Mouse (Mus musculus) myocyte (in vitro differentiated cells): ENCODE measurements around the gene Cnp. TPM values are rescaled to one million over a fixed set of nuclear protein-coding genes. Genes with fewer than 3 reads are reported as not detected.
A peak's percentile ranks its signal among the peaks of the same experiment; 100 is the strongest.

Experiments used
- H3K27me3 ChIP-seq: one replicate; pipeline ENCODE4 v1.6.1; 2011; ENCODE audit not compliant: control insufficient read depth, insufficient read depth, insufficient read length
- H3K36me3 ChIP-seq: one replicate; pipeline ENCODE4 v1.6.1; 2011; ENCODE audit not compliant: control insufficient read depth, insufficient read depth
- H3K4me2 ChIP-seq: one replicate; pipeline ENCODE4 v1.6.1; 2011; ENCODE audit warnings: low read depth, control low read depth
- H3K4me3 ChIP-seq: one replicate; pipeline ENCODE4 v1.5.1; 2011; ENCODE audit warnings: mild to moderate bottlenecking, control low read depth, moderate library complexity
- H3K79me2 ChIP-seq: one replicate; pipeline ENCODE4 v1.6.1; 2011; ENCODE audit not compliant: control insufficient read depth, insufficient read depth
- H3ac ChIP-seq: one replicate; pipeline ENCODE4 v1.6.1; 2011; ENCODE audit not compliant: control insufficient read depth, insufficient read length
- CEBPB ChIP-seq: IDR thresholded peaks from 2 replicates; pipeline ENCODE4 v1.6.1; 2011; ENCODE audit warnings: mild to moderate bottlenecking, moderate library complexity; ENCODE audit not compliant: poor library complexity, insufficient read depth, severe bottlenecking
- E2F4 ChIP-seq: IDR thresholded peaks from one replicate; pipeline ENCODE4 v1.6.1; 2011; ENCODE audit warnings: mild to moderate bottlenecking, control low read depth, moderate library complexity; ENCODE audit not compliant: insufficient read depth
- MAX ChIP-seq: IDR thresholded peaks from one replicate; pipeline ENCODE4 v1.6.1; 2011; ENCODE audit warnings: low read depth, mild to moderate bottlenecking, control low read depth
- MYOD1 ChIP-seq, 3 experiments: IDR thresholded peaks; one replicate each; pipeline ENCODE4 v1.6.1; 2011; ENCODE audit warnings: control low read depth in 2 of 3, low read depth in 2 of 3, mild to moderate bottlenecking in 2 of 3, moderate library complexity in 1 of 3; ENCODE audit not compliant: insufficient read length in 2 of 3, control insufficient read depth in 1 of 3
- MYOG ChIP-seq, 3 experiments: IDR thresholded peaks; one replicate each; pipeline ENCODE4 v1.6.1; 2011; ENCODE audit warnings: control low read depth in 2 of 3, low read depth in 2 of 3, mild to moderate bottlenecking in 2 of 3; ENCODE audit not compliant: insufficient read length in 2 of 3, control insufficient read depth in 1 of 3, insufficient read depth in 1 of 3
- POLR2A ChIP-seq: IDR thresholded peaks from one replicate; pipeline ENCODE4 v1.6.1; 2011; ENCODE audit warnings: low read depth, mild to moderate bottlenecking, control low read depth, moderate library complexity; ENCODE audit not compliant: insufficient read length
- POLR2AphosphoS2 ChIP-seq: IDR thresholded peaks from one replicate; pipeline ENCODE4 v1.6.1; 2011; ENCODE audit warnings: low read depth, control low read depth; ENCODE audit not compliant: insufficient read length
- REST ChIP-seq: IDR thresholded peaks from one replicate; pipeline ENCODE4 v1.6.1; 2011; ENCODE audit warnings: mild to moderate bottlenecking, control low read depth, moderate library complexity; ENCODE audit not compliant: insufficient read depth, insufficient read length
- SRF ChIP-seq: IDR thresholded peaks from one replicate; pipeline ENCODE4 v1.6.1; 2011; ENCODE audit warnings: low read depth; ENCODE audit not compliant: control insufficient read depth, insufficient read length
- TCF12 ChIP-seq: IDR thresholded peaks from one replicate; pipeline ENCODE4 v1.6.1; 2011; ENCODE audit warnings: mild to moderate bottlenecking, control low read depth; ENCODE audit not compliant: poor library complexity, insufficient read depth, severe bottlenecking
- TCF3 ChIP-seq: IDR thresholded peaks from one replicate; pipeline ENCODE4 v1.6.1; 2011; ENCODE audit warnings: low read depth, control low read depth; ENCODE audit not compliant: insufficient read length
- USF1 ChIP-seq: IDR thresholded peaks from one replicate; pipeline ENCODE4 v1.6.1; 2011; ENCODE audit warnings: low read depth, mild to moderate bottlenecking, control low read depth, moderate library complexity
- polyA plus RNA-seq: library from polyadenylated mRNA; unstranded; fragments of >200 nt; fragmentation: generic; extraction: Trizol; gene quantifications from one replicate; pipeline ENCODE4 v1.2.1, GENCODE M21; 2012; ENCODE audit warnings: missing spikeins

Gene Cnp
- polyA plus RNA-seq, 1 experiment, result 18.5 TPM

DNA sequence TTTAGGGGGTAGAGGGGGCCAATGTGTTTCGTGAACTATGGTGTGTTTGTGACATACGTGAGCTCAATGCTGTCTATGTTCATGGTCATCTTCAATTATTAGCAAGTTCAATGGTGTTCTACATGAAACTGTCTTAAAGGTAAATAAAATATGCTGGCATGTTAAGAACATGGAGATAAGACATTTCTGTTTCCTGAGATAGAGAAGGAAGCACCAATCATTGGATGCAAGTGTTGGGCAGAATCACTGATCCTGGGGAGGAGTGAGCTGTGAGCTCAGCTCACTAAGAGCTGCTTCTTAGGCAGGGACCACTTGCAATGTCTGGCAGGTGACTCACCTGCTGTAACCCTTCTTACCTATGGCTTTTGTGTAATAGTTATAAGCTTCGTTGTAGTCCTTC is 26.7 kb downstream of the Cnp start:
- Histone ChIP-seq H3ac (no peak overlapping the region), H3K4me3 (no peak overlapping the region), H3K27me3 (no peaks in the 10 kb centered on the region), H3K36me3 (peaks cover 50% of the 10 kb centered on the region), H3K79me2 (peaks cover 60% of the 10 kb centered on the region), H3K4me2 (no peak overlapping the region)
- TF ChIP-seq CEBPB (no peak), USF1 (no peak), SRF (no peak)

DNA sequence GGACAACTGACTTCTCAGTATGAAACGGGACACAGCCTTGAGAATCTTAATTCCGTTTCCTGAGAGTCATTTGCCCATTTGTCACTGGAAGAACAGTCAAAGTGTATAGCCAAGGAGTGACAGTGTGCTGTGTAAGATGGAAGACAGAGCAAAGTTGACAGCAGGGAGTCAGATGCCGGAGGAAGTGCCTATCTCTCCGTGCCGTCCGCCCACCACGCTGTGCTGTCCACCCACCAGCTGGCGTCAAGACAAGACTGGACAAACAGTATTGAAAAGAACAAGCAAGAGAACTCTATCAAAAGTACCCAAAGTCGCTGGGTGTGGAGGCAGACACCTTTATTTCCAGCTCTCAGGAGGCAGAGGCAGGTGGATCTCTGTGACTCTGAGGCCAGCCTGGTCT is 28.5 kb downstream of the Cnp start:
- no peak overlapping the region for H3K4me3 ChIP-seq
- H3K36me3 ChIP-seq, result peaks cover 34% of the 10 kb centered on the region
- no peaks in the 10 kb centered on the region for H3K27me3 ChIP-seq
- TF ChIP-seq TCF12, result no peak
- TF ChIP-seq USF1, result no peak
- TF ChIP-seq POLR2A, result no peak
- TF ChIP-seq SRF, result no peak
- no peak for TF ChIP-seq MAX
- no peak for TF ChIP-seq REST
- TF ChIP-seq CEBPB, result no peak
- H3K79me2 ChIP-seq, result peaks cover 78% of the 10 kb centered on the region
- H3K4me2 ChIP-seq, result no peak overlapping the region
- no peak overlapping the region for H3ac ChIP-seq

DNA sequence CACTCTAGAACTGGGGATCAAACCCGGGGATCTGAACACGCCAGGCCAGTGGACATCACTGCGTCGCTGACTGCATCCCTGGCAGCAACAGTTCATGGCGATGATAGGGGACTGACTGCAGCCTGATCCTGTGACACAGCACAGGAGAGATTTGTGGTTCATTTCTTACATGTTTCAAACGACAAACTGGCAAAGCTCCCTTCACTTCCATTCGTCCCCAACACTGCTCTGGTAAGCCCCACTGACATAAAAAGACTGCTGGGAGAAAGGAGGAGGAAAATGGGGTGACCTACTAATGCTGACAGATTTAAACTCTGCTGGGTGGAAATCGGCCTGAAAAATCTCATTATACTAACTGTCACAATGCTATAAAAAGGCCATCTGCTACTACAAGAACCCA is 29.1 kb downstream of the Cnp start:
- no peak overlapping the region for H3K4me3 ChIP-seq
- TF ChIP-seq SRF, result no peak
- no peak for TF ChIP-seq CEBPB
- no peak for TF ChIP-seq REST
- TF ChIP-seq TCF12, result no peak
- TF ChIP-seq E2F4, result no peak
- no peak for TF ChIP-seq POLR2AphosphoS2
- no peak for TF ChIP-seq TCF3
- no peak for TF ChIP-seq MYOD1 (IDR thresholded peaks at IDR 0.05; ENCODE audit: control insufficient read depth in 1 of 3, insufficient read length in 2 of 3, low read depth in 2 of 3)
- no peak for TF ChIP-seq MAX
- no peak for TF ChIP-seq POLR2A
- no peak for TF ChIP-seq MYOG (IDR thresholded peaks at IDR 0.05; ENCODE audit: control insufficient read depth in 1 of 3, insufficient read depth in 1 of 3, insufficient read length in 2 of 3, low read depth in 2 of 3)
- TF ChIP-seq USF1, result no peak
- peaks cover 34% of the 10 kb centered on the region for H3K36me3 ChIP-seq

DNA sequence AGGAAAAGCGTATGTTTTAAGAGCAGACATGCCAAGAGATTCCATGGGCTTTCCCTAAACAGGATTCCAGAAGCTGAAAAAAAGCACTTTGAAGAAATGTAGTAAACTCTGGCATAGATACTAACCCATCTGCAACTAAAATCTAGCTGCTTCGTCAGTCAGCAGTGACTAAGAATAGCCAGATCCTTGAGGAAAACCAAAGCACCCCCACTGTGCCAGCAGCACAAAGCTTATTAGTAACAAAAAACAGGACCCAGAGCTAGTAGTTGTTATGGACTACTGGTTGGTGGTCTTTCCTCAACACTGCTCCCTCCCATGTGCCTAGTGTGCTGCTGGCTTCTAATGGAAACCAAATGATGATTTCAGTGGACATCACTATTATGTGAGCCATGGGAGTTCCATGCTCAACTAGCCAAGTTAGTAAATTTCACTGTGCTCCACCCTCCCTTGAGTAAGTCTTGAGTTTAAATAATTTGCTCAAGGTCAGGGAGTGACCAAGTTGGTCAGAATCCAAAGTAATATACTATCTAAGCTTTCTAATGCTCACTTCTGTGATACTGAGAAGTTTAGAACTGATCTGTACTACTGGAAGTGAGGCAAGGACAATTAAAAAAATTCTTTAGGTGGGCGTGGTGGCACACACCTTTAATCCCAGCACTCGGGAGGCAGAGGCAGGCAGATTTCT is 29.8 kb downstream of the Cnp start:
- Histone ChIP-seq H3K36me3 (peaks cover 28% of the 10 kb centered on the region), H3K27me3 (no peaks in the 10 kb centered on the region), H3K79me2 (peaks cover 91% of the 10 kb centered on the region), H3K4me2 (peak overlapping the region; percentile 18), H3ac (no peak overlapping the region), H3K4me3 (no peak overlapping the region)
- TF ChIP-seq POLR2AphosphoS2 (no peak), POLR2A (no peak), E2F4 (no peak), MAX (no peak), TCF3 (no peak), TCF12 (no peak), MYOG (IDR thresholded peaks at IDR 0.05; ENCODE audit: control insufficient read depth in 1 of 3, insufficient read depth in 1 of 3, insufficient read length in 2 of 3, low read depth in 2 of 3) (no peak), USF1 (no peak), MYOD1 (IDR thresholded peaks at IDR 0.05; ENCODE audit: control insufficient read depth in 1 of 3, insufficient read length in 2 of 3, low read depth in 2 of 3) (no peak)

More for the DNA sequence above, 29.1 kb downstream of the Cnp start:
- Histone ChIP-seq H3ac (no peak overlapping the region), H3K27me3 (no peaks in the 10 kb centered on the region), H3K79me2 (peaks cover 85% of the 10 kb centered on the region), H3K4me2 (no peak overlapping the region)

DNA sequence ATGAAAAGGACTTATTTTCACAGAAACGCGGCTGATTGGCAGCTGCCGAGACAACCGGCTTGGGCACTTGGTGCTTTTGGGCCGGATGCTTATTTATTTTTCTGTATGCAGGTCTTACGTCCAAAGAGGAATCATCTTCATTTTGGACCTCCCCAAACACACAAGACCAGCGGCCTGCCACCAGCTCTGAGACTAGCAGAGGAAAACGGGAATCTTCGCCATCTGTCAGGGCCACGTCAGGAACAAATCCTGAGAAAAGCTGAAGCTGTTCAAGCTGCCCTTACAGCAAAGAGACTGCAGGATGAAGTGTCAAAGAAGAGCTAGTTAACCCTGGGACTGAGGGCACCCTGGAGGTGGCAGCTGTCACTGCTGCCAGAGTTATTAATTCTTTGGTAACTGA is 30.7 kb downstream of the Cnp start:
- Histone ChIP-seq H3K4me2 (no peak overlapping the region), H3K79me2 (peaks cover 99% of the 10 kb centered on the region), H3K27me3 (no peaks in the 10 kb centered on the region), H3ac (no peak overlapping the region), H3K4me3 (no peak overlapping the region), H3K36me3 (peaks cover 18% of the 10 kb centered on the region)
- TF ChIP-seq REST (no peak), SRF (no peak), USF1 (no peak), MYOD1 (IDR thresholded peaks at IDR 0.05; ENCODE audit: control insufficient read depth in 1 of 3, insufficient read length in 2 of 3, low read depth in 2 of 3) (no peak), POLR2AphosphoS2 (no peak), CEBPB (no peak), E2F4 (no peak), POLR2A (no peak), MYOG (IDR thresholded peaks at IDR 0.05; ENCODE audit: control insufficient read depth in 1 of 3, insufficient read depth in 1 of 3, insufficient read length in 2 of 3, low read depth in 2 of 3) (no peak), TCF12 (no peak), MAX (no peak), TCF3 (no peak)
